Mouse (Mus musculus): ENCODE results near the gene Usp2.

DNA sequence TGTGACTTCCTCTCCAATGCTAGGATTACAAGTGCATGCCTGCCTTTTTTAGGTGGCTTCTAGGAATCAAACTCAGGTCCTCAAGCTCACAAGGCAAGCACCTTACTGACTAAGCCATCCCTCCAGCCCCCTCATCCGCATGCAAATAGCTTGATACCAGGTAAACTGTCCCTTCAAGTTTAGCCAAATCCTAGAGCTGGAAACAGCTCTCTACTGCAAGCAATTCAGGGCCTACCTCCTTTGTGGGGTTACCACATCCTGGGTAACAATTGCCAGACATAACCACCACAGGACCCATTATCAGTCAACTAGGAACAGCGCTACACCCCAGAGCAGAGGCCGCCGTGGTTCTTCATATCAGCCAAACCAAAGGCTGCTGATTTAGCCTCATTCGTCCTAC lies 35.7 kb upstream of the Usp2 start:
- TF ChIP-seq EP300 (IDR thresholded peaks at IDR 0.05; ENCODE audit: insufficient read depth, low read depth, low read length), result no peak
- TF ChIP-seq CTCF (IDR thresholded peaks at IDR 0.05; ENCODE audit: low read depth, low read length), result no peak

All from ES-Bruce4 (cell line).